Mouse (Mus musculus) lung, postnatal 0 days (tissue): ENCODE measurements around the gene 5430419D17Rik. TPM values are rescaled to one million over a fixed set of nuclear protein-coding genes. Genes with fewer than 3 reads are reported as not detected.
A peak's percentile ranks its signal among the peaks of the same experiment; 100 is the strongest.

Source experiments
- ATAC-seq: fragments of 200-750 bp; cut with Nextera tagmentation; 2 replicates; pipeline ENCODE4 v1.8.0; 2017; ENCODE audit warnings: moderate library complexity
- DNase-seq: peaks from one replicate; pipeline ENCODE4 v3.0.0-alpha.2; 2016; ENCODE audit warnings: low spot score
- H3K27ac ChIP-seq: fragments of 300-500 bp; sonication (generic); 2 replicates; pipeline ENCODE4 v1.5.1; 2014; ENCODE audit warnings: antibody characterized with exemption, mild to moderate bottlenecking, low read length, mixed read lengths
- H3K27me3 ChIP-seq: fragments of 300-500 bp; sonication (generic); replicated peaks from 2 replicates; pipeline ENCODE4 v1.6.1; 2014; ENCODE audit warnings: low read length, mixed read lengths; ENCODE audit not compliant: insufficient read depth
- H3K36me3 ChIP-seq: fragments of 300-500 bp; sonication (generic); 2 replicates; pipeline ENCODE4 v1.6.1; 2014; ENCODE audit warnings: low read length, mixed read lengths; ENCODE audit not compliant: insufficient read depth
- H3K4me1 ChIP-seq: fragments of 300-500 bp; sonication (generic); 2 replicates; pipeline ENCODE4 v1.6.1; 2014; ENCODE audit warnings: antibody characterized with exemption, low read depth, low read length, mixed read lengths; ENCODE audit not compliant: insufficient read depth
- H3K4me2 ChIP-seq: fragments of 300-500 bp; sonication (generic); replicated peaks from 2 replicates; pipeline ENCODE4 v1.6.1; 2014; ENCODE audit warnings: low read depth, mild to moderate bottlenecking, low read length, moderate library complexity, mixed read lengths
- H3K4me3 ChIP-seq: fragments of 300-500 bp; sonication (generic); 2 replicates; pipeline ENCODE4 v1.5.1; 2014; ENCODE audit warnings: low read depth, low read length
- H3K9ac ChIP-seq: fragments of 300-500 bp; sonication (generic); replicated peaks from 2 replicates; pipeline ENCODE4 v1.6.1; 2014; ENCODE audit warnings: low read depth, mild to moderate bottlenecking
- H3K9me3 ChIP-seq: fragments of 300-500 bp; sonication (generic); 2 replicates; pipeline ENCODE4 v1.6.1; 2016; ENCODE audit warnings: low read length, mixed read lengths
- CTCF ChIP-seq: IDR thresholded peaks from 2 replicates; pipeline ENCODE4 v1.5.1; 2016; ENCODE audit warnings: antibody characterized with exemption, mild to moderate bottlenecking
- EP300 ChIP-seq: IDR thresholded peaks from 2 replicates; pipeline ENCODE4 v1.6.1; 2016; ENCODE audit warnings: antibody characterized with exemption, mild to moderate bottlenecking, control low read depth
- WGBS: fragments of 180-500 bp; shearing (Covaris S2); extraction: QIAGEN DNeasy Blood & Tissue Kit; methylation state at CpG from one replicate; pipeline ENCODE4 v1.1.7; 2014; 5-methylcytosine and 5-hydroxymethylcytosine counted together
- polyA plus RNA-seq: library from polyadenylated mRNA; unstranded; fragments of >200 nt; fragmentation: Nextera tagmentation; extraction: Ambion mirVana; gene quantifications from 2 replicates; pipeline ENCODE4 v1.2.1, GENCODE M21; 2015

The 5430419D17Rik gene
- polyA plus RNA-seq, 1 experiment from 2014 or later: 0.02 TPM

- no peak for DNase-seq
- Histone ChIP-seq H3K4me3 (no peak overlapping the region), H3K4me1 (no peaks in the 10 kb centered on the region), H3K4me2 (no peak overlapping the region), H3K27ac (no peak overlapping the region), H3K27me3 (no peaks in the 10 kb centered on the region), H3K9me3 (no peaks in the 10 kb centered on the region), H3K9ac (no peak overlapping the region), H3K36me3 (no peaks in the 10 kb centered on the region)
- TF ChIP-seq EP300 (no peak), CTCF (no peak)
- no peak for ATAC-seq
Measured at GRCm38 (mm10) chr7:131236091-131236490, 61.9 kb downstream of the 5430419D17Rik start.

- H3K4me1 ChIP-seq: no peaks in the 10 kb centered on the region
- no peak for ATAC-seq
- no peaks in the 10 kb centered on the region for H3K27me3 ChIP-seq
- no peak overlapping the region for H3K4me2 ChIP-seq
- no peak overlapping the region for H3K4me3 ChIP-seq
- no peak overlapping the region for H3K9ac ChIP-seq
- WGBS: 22% methylated on average over 1 of the region's 1 CpGs
- H3K9me3 ChIP-seq: no peaks in the 10 kb centered on the region
- TF ChIP-seq EP300: no peak
- TF ChIP-seq CTCF: no peak
- no peaks in the 10 kb centered on the region for H3K36me3 ChIP-seq
- H3K27ac ChIP-seq: no peak overlapping the region
- DNase-seq: peak; percentile 14
Measured at GRCm38 (mm10) chr7:131244993-131245392, 70.8 kb downstream of the 5430419D17Rik start.

- no peaks in the 10 kb centered on the region for H3K36me3 ChIP-seq
- TF ChIP-seq EP300 (no peak), CTCF (no peak)
- no peak overlapping the region for H3K4me3 ChIP-seq
- no peak overlapping the region for H3K9ac ChIP-seq
- no peaks in the 10 kb centered on the region for H3K27me3 ChIP-seq
- no peaks in the 10 kb centered on the region for H3K4me1 ChIP-seq
- no peaks in the 10 kb centered on the region for H3K9me3 ChIP-seq
- no peak overlapping the region for H3K4me2 ChIP-seq
- peak; percentile 55; the same call in 1 of the 2 replicates for ATAC-seq
- WGBS: 74% methylated on average over 5 of the region's 5 CpGs
- DNase-seq: peak; percentile 50
- no peak overlapping the region for H3K27ac ChIP-seq
Measured at GRCm38 (mm10) chr7:131256841-131257240, 82.6 kb downstream of the 5430419D17Rik start.

- no peaks in the 10 kb centered on the region for H3K4me1 ChIP-seq
- H3K9ac ChIP-seq: no peak overlapping the region
- H3K36me3 ChIP-seq: no peaks in the 10 kb centered on the region
- no peak overlapping the region for H3K4me2 ChIP-seq
- no peaks in the 10 kb centered on the region for H3K27me3 ChIP-seq
- DNase-seq (no peak), ATAC-seq (no peak)
- no peaks in the 10 kb centered on the region for H3K9me3 ChIP-seq
- WGBS: 43% methylated on average over 1 of the region's 1 CpGs
- H3K27ac ChIP-seq: no peak overlapping the region
- TF ChIP-seq CTCF: no peak
- no peak overlapping the region for H3K4me3 ChIP-seq
Measured at GRCm38 (mm10) chr7:131257309-131257708, 83.1 kb downstream of the 5430419D17Rik start.

- 57% methylated on average over 6 of the region's 6 CpGs for WGBS
Measured at GRCm38 (mm10) chr7:131260946-131261345, 86.7 kb downstream of the 5430419D17Rik start.

GRCm38 (mm10) chr7:131264251-131264650 lies 90.0 kb downstream of the 5430419D17Rik start:
- Histone ChIP-seq H3K27ac (no peak overlapping the region), H3K27me3 (no peaks in the 10 kb centered on the region), H3K4me3 (no peak overlapping the region), H3K36me3 (no peaks in the 10 kb centered on the region), H3K9me3 (no peaks in the 10 kb centered on the region), H3K4me2 (no peak overlapping the region), H3K4me1 (no peaks in the 10 kb centered on the region), H3K9ac (no peak overlapping the region)
- WGBS: 85% methylated on average over 4 of the region's 4 CpGs
- DNase-seq (no peak), ATAC-seq (no peak)
- no peak for TF ChIP-seq EP300
- no peak for TF ChIP-seq CTCF

More at GRCm38 (mm10) chr7:131260946-131261345, 86.7 kb downstream of the 5430419D17Rik start:
- Histone ChIP-seq H3K4me2 (no peak overlapping the region), H3K9ac (no peak overlapping the region), H3K27ac (no peak overlapping the region), H3K9me3 (no peaks in the 10 kb centered on the region), H3K36me3 (no peaks in the 10 kb centered on the region), H3K27me3 (no peaks in the 10 kb centered on the region), H3K4me3 (no peak overlapping the region), H3K4me1 (no peaks in the 10 kb centered on the region)
- no peak for TF ChIP-seq EP300
- TF ChIP-seq CTCF: no peak
- DNase-seq: no peak
- ATAC-seq: no peak

GRCm38 (mm10) chr7:131265851-131266250 lies 91.6 kb downstream of the 5430419D17Rik start:
- no peak for TF ChIP-seq CTCF
- TF ChIP-seq EP300: no peak
- Histone ChIP-seq H3K27me3 (no peaks in the 10 kb centered on the region), H3K4me2 (no peak overlapping the region), H3K4me3 (no peak overlapping the region), H3K36me3 (no peaks in the 10 kb centered on the region), H3K4me1 (no peaks in the 10 kb centered on the region), H3K9ac (no peak overlapping the region), H3K9me3 (no peaks in the 10 kb centered on the region), H3K27ac (no peak overlapping the region)
- WGBS: 63% methylated on average over 4 of the region's 4 CpGs
- DNase-seq (no peak), ATAC-seq (no peak)
